Mouse (Mus musculus): Measurements from ENCODE around the gene Usp10. TPM values are rescaled to one million over a fixed set of nuclear protein-coding genes. Genes with fewer than 3 reads are reported as not detected.

The Usp10 gene
- polyA plus RNA-seq, 1 experiment = 86.1 TPM

DNA sequence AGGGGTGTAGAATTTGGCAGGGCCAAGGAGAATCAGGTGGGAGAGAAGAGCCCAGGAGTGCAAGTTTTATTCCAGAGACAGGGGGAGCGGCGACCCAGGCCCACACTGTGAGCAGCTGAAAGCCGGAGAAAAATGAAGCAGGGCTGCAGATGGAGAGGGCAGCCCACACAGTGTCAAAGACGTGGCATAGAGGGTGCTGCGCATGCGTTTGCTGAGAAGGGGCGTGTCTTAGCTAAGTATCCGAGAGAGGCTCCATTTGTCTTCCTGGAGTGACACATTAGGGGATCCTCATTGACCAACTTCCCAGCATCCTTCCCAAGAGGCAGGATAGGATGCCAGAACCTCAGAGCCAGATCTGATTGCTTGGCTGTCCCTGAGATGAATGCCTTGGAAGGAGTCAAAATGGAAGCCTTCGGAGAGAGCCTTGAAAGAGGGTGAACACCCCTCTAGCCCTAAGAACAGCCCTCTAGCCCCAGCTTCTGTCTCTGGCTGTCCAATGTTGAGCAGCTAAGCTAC lies 96.5 kb downstream of the Usp10 start:
- WGBS = 41% methylated on average over 9 of the region's 9 CpGs
- peaks cover 4% of the 10 kb centered on the region; the same call in 1 of the 2 replicates for H3K4me1 ChIP-seq (ENCODE audit: control insufficient read depth, insufficient read depth, insufficient read length, low read length)
- H3K36me3 ChIP-seq (ENCODE audit: control insufficient read depth, insufficient read depth, low read length) = no peaks in the 10 kb centered on the region
- TF ChIP-seq POLR2A (IDR thresholded peaks at IDR 0.05; ENCODE audit: low read depth, low read length) (no peak), CTCF (IDR thresholded peaks at IDR 0.05; ENCODE audit: extremely low read depth, insufficient read length, insufficient replicate concordance, low read depth, low read length) (no peak)
- no peak overlapping the region for H3K4me3 ChIP-seq (ENCODE audit: low read depth, low read length)
- H3K27me3 ChIP-seq (ENCODE audit: control insufficient read depth, insufficient read depth, low read length) = no peaks in the 10 kb centered on the region
- H3K27ac ChIP-seq (ENCODE audit: insufficient read depth, low read depth, low read length) = no peak overlapping the region

Other genes starting within 250 kb of the Usp10 start
- 33.8 and 34.5 TPM in 2 replicates for gene Wfdc1, start 244.0 kb upstream of the Usp10 start, polyA plus RNA-seq (2012; rRNA removed)
- 3.0 and 4.8 TPM in 2 replicates for gene Atp2c2, start 210.4 kb upstream of the Usp10 start, polyA plus RNA-seq (2012; rRNA removed)
- 4.6 and 7.4 TPM in 2 replicates for gene Tldc1, start 131.9 kb upstream of the Usp10 start, polyA plus RNA-seq (2012; rRNA removed)
- 206 and 264 TPM in 2 replicates for gene Cotl1, start 69.8 kb upstream of the Usp10 start, polyA plus RNA-seq (2012; rRNA removed)
- 11.5 and 23.8 TPM in 2 replicates for gene Klhl36, start 48.1 kb upstream of the Usp10 start, polyA plus RNA-seq (2012; rRNA removed)
- 21.9 and 37.3 TPM in 2 replicates for gene Gm20388, start 481 bp downstream of the Usp10 start, polyA plus RNA-seq (2012; rRNA removed)
- gene Crispld2, start 82.1 kb downstream of the Usp10 start, polyA plus RNA-seq (2012; rRNA removed) = 8.1 and 8.9 TPM in 2 replicates
- 99.7 and 172 TPM in 2 replicates for gene Zdhhc7, start 191.1 kb downstream of the Usp10 start, polyA plus RNA-seq (2012; rRNA removed)
- gene 6430548M08Rik, start 203.8 kb downstream of the Usp10 start, polyA plus RNA-seq (2012; rRNA removed) = 8.0 and 22.6 TPM in 2 replicates

All from small intestine, adult 2 months (tissue).